10 mouse cellular contexts compared by ENCODE assay signal in genomic region chr12:89813294-89813693, GRCm38 (mm10).
DNase-seq lines count a peak whose midpoint lies in the region; ATAC-seq and TF ChIP-seq lines count a peak whose summit lies in the region.
"Had no signal": no experiment of that assay in that cellular context is flagged by ENCODE, and none has a peak within 500 bp of the region (broad histone marks: within the 10 kb centered on the region; RNA-seq: fewer than 3 reads in every experiment).

No protein-coding gene starts in this region.

- WGBS in heart, embryonic 13.5 days: 11% methylated on average over 13 of the region's 13 CpGs
- WGBS in cerebellum, adult 2 months: 8% methylated on average over 13 of the region's 13 CpGs
- 10% methylated on average over 13 of the region's 13 CpGs for WGBS in forebrain, embryonic 16.5 days
- 8% methylated on average over 13 of the region's 13 CpGs for WGBS in midbrain, embryonic 14.5 days

- H3K4me1 ChIP-seq in heart, embryonic 13.5 days: peaks cover 14% of the 10 kb centered on the region
- peaks cover 12% of the 10 kb centered on the region; the same call in 1 of the 2 replicates for H3K4me1 ChIP-seq in cerebellum, adult 2 months (ENCODE audit: control insufficient read depth, insufficient read depth, low read length)
- H3K4me1 ChIP-seq in forebrain, embryonic 16.5 days (replicated peaks; ENCODE audit: control insufficient read depth, insufficient read depth, low read length): peaks cover 36% of the 10 kb centered on the region
- H3K4me1 ChIP-seq in midbrain, embryonic 14.5 days (ENCODE audit: control insufficient read depth, insufficient read depth, low read length): peaks cover 32% of the 10 kb centered on the region

- no peak for TF ChIP-seq CTCF in cerebellum, adult 2 months (IDR thresholded peaks at IDR 0.05; ENCODE audit: borderline replicate concordance, insufficient read depth, low read depth, low read length)

- intact Hi-C loops in heart, postnatal 36 days (cut with DNase I): no loop called here

- peaks cover 35% of the 10 kb centered on the region for H3K27me3 ChIP-seq in heart, embryonic 13.5 days (replicated peaks)
- no peaks in the 10 kb centered on the region for H3K27me3 ChIP-seq in cerebellum, adult 2 months (ENCODE audit: control insufficient read depth, insufficient read depth, low read length)
- peaks cover 19% of the 10 kb centered on the region for H3K27me3 ChIP-seq in forebrain, embryonic 16.5 days (replicated peaks; ENCODE audit: control insufficient read depth, insufficient read depth, low read length)
- 0 out of 2 replicates have a peak, but pooled peaks cover 3% of the 10 kb centered on the region for H3K27me3 ChIP-seq in midbrain, embryonic 14.5 days (ENCODE audit: control insufficient read depth, insufficient read depth, low read length)

- H3K9ac ChIP-seq in heart, embryonic 13.5 days: no peak overlapping the region
- H3K9ac ChIP-seq in forebrain, embryonic 16.5 days (replicated peaks; ENCODE audit: low read depth, low read length): no peak overlapping the region
- H3K9ac ChIP-seq in midbrain, embryonic 14.5 days (replicated peaks; ENCODE audit: low read length): peak overlapping the region; percentile 39

- H3K27ac ChIP-seq in heart, embryonic 13.5 days (replicated peaks): no peak overlapping the region
- H3K27ac ChIP-seq in cerebellum, adult 2 months (ENCODE audit: insufficient read depth, low read length): peak overlapping the region; percentile 99
- no peak overlapping the region for H3K27ac ChIP-seq in forebrain, embryonic 16.5 days (ENCODE audit: low read length)
- peak overlapping the region; percentile 14; the same call in 1 of the 2 replicates for H3K27ac ChIP-seq in midbrain, embryonic 14.5 days (replicated peaks; ENCODE audit: low read depth, low read length)

- no peaks in the 10 kb centered on the region for H3K36me3 ChIP-seq in heart, embryonic 13.5 days
- no peaks in the 10 kb centered on the region for H3K36me3 ChIP-seq in forebrain, embryonic 16.5 days (ENCODE audit: control insufficient read depth, insufficient read depth)
- no peaks in the 10 kb centered on the region for H3K36me3 ChIP-seq in midbrain, embryonic 14.5 days (ENCODE audit: control insufficient read depth, insufficient read depth, low read length)

- no peak for TF ChIP-seq POLR2A in cerebellum, adult 2 months (IDR thresholded peaks at IDR 0.05; ENCODE audit: borderline replicate concordance, insufficient read depth, low read length)

- no peak for ATAC-seq in heart, embryonic 13.5 days (ENCODE audit: extremely low read depth, insufficient number of reproducible peaks, low FRiP score, low TSS enrichment)
- no peak for ATAC-seq in forebrain, embryonic 16.5 days
- ATAC-seq in midbrain, embryonic 14.5 days (ENCODE audit: low FRiP score, low TSS enrichment): no peak

- H3K4me3 ChIP-seq in heart, embryonic 13.5 days: peak overlapping the region; percentile 55
- H3K4me3 ChIP-seq in cerebellum, adult 2 months (replicated peaks; ENCODE audit: insufficient read depth, low read depth, low read length): peak overlapping the region; percentile 92
- peak overlapping the region; percentile 47 for H3K4me3 ChIP-seq in forebrain, embryonic 16.5 days (replicated peaks; ENCODE audit: low read length)
- H3K4me3 ChIP-seq in midbrain, embryonic 14.5 days (replicated peaks; ENCODE audit: low read depth, low read length): peak overlapping the region; percentile 49
- H3K4me3 ChIP-seq: erythroblast, embryonic 14.5 days had no signal

- no peaks in the 10 kb centered on the region for H3K9me3 ChIP-seq in heart, embryonic 13.5 days
- no peaks in the 10 kb centered on the region for H3K9me3 ChIP-seq in forebrain, embryonic 16.5 days (ENCODE audit: control insufficient read depth, low read length)
- no peaks in the 10 kb centered on the region for H3K9me3 ChIP-seq in midbrain, embryonic 14.5 days (ENCODE audit: control insufficient read depth, low read length)

- peak overlapping the region; percentile 79 for H3K4me2 ChIP-seq in heart, embryonic 13.5 days
- H3K4me2 ChIP-seq in forebrain, embryonic 16.5 days (ENCODE audit: low read length): peak overlapping the region; percentile 83
- H3K4me2 ChIP-seq in midbrain, embryonic 14.5 days (ENCODE audit: low read length): peak overlapping the region; percentile 91

- no peak for DNase-seq in heart, postnatal 36 days
- DNase-seq in cerebellum, adult 2 months: peak; percentile 62 to 69
- DNase-seq in midbrain, embryonic 14.5 days: no peak
- DNase-seq in urinary bladder, postnatal 14 days (ENCODE audit: low spot score): no peak
- no peak for DNase-seq in liver
- no peak for DNase-seq in frontal cortex, postnatal 25 days (ENCODE audit: low spot score in 2 of 2)
- DNase-seq: B cell, adult 2 months had no signal

Comparison
In these comparisons a context has a peak if more than half of its experiments do, and no peak if none do; other contexts are left out.
1. H3K27ac ChIP-seq: peak in cerebellum, adult 2 months (single experiment) and midbrain, embryonic 14.5 days (single experiment); none in heart, embryonic 13.5 days (single experiment) and forebrain, embryonic 16.5 days (single experiment).
2. DNase-seq: peak in cerebellum, adult 2 months (2 of 2); none in heart, postnatal 36 days (0 of 2), midbrain, embryonic 14.5 days (single experiment), urinary bladder, postnatal 14 days (single experiment), liver (single experiment) and frontal cortex, postnatal 25 days (0 of 2).
3. Peak in every context shown above with its lines, with median percentiles within 50 percentile points of each other: H3K4me2 ChIP-seq and H3K4me3 ChIP-seq.